Mouse (Mus musculus) lung, adult 2 months (tissue): Measurements from ENCODE around the gene 1810024B03Rik.

Experiments
- CTCF ChIP-seq: fragments of 200-500 bp; IDR thresholded peaks from 2 replicates; pipeline ENCODE4 v1.5.1; 2011; ENCODE audit warnings: mild to moderate bottlenecking, low read length, control low read depth; ENCODE audit not compliant: insufficient read depth
- POLR2A ChIP-seq: fragments of 200-500 bp; IDR thresholded peaks from 2 replicates; pipeline ENCODE4 v1.6.1; 2011; ENCODE audit warnings: low read depth, mild to moderate bottlenecking, control low read depth, low read length, borderline replicate concordance; ENCODE audit errors: extremely low read depth

GRCm38 (mm10) chr2:127251880-127252527 lies 43.9 kb upstream of the 1810024B03Rik start:
- TF ChIP-seq CTCF (no peak), POLR2A (no peak)
